In the genomic region with DNA sequence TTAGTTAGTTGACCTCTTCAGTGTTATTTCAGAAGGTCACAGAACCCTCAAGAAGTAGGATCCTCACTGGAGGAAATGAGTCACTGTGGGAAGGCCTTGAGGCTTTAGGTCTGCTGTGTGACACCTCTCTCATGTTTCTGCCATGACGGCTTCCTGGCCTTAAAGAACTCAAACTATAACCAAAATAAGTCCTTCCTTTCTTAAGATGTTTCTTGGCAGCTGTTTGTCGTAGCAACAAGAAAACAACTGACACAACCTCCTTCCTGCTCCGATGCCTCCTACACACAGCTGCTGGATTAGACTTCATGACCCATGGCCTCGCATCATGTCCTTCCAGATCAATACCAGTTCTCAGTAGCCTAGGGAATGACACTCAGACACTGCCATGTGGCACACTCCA, we compare ENCODE assay signal across 42 mouse cellular contexts. TPM values are rescaled to one million over a fixed set of nuclear protein-coding genes. Genes with fewer than 3 reads are reported as not detected.
A peak's percentile ranks its signal among the peaks of the same experiment; 100 is the strongest.
DNase-seq lines count a peak whose midpoint lies in the region; ATAC-seq and TF ChIP-seq lines count a peak whose summit lies in the region.
"Had no signal": no experiment of that assay in that cellular context is flagged by ENCODE, and none has a peak within 500 bp of the region (broad histone marks: within the 10 kb centered on the region; RNA-seq: fewer than 3 reads in every experiment).

No protein-coding gene starts in this region.

- H3K27me3 ChIP-seq in kidney, postnatal 0 days (ENCODE audit: insufficient read depth, low read length), result no peaks in the 10 kb centered on the region
- H3K27me3 ChIP-seq in kidney, embryonic 16.5 days (ENCODE audit: insufficient read depth, low read length), result no peaks in the 10 kb centered on the region
- H3K27me3 ChIP-seq: hindbrain, embryonic 13.5 days had no signal

- H3K9me3 ChIP-seq in kidney, postnatal 0 days (replicated peaks; ENCODE audit: low read length), result no peaks in the 10 kb centered on the region
- 0 out of 2 replicates have a peak, but pooled peaks cover 3% of the 10 kb centered on the region for H3K9me3 ChIP-seq in kidney, embryonic 16.5 days (ENCODE audit: low read length)
- H3K9me3 ChIP-seq: heart, embryonic 10.5 days; hindbrain, embryonic 13.5 days; liver, embryonic 13.5 days; midbrain, embryonic 12.5 days had no signal

- 58% methylated on average over 4 of the region's 4 CpGs for WGBS in kidney, postnatal 0 days
- 58% methylated on average over 4 of the region's 4 CpGs for WGBS in kidney, embryonic 16.5 days
- 63% methylated on average over 4 of the region's 4 CpGs for WGBS in macrophage (ENCODE audit: missing documents)

- H3K27ac ChIP-seq in kidney, postnatal 0 days, result no peak overlapping the region
- H3K27ac ChIP-seq in kidney, embryonic 16.5 days (ENCODE audit: low read length), result no peak overlapping the region
- H3K27ac ChIP-seq in macrophage, result peak overlapping the region; percentile 43
- H3K27ac ChIP-seq: heart, embryonic 10.5 days; hindbrain, embryonic 13.5 days; layer of hippocampus, adult 2 months; left cerebral cortex, adult 2 months; limb, embryonic 12.5 days; midbrain, embryonic 12.5 days had no signal

- H3K4me3 ChIP-seq in kidney, postnatal 0 days (replicated peaks; ENCODE audit: low read depth, low read length), result no peak overlapping the region
- no peak overlapping the region for H3K4me3 ChIP-seq in kidney, embryonic 16.5 days (ENCODE audit: low read length)
- H3K4me3 ChIP-seq in macrophage (ENCODE audit: inconsistent target), result no peak overlapping the region
- H3K4me3 ChIP-seq: erythroblast, embryonic 14.5 days; heart, embryonic 10.5 days; hindbrain, embryonic 13.5 days; layer of hippocampus, adult 2 months; left cerebral cortex, adult 2 months; limb, embryonic 12.5 days; liver, embryonic 13.5 days; megakaryocyte, embryonic 14.5 days; midbrain, embryonic 12.5 days had no signal

- no peak for TF ChIP-seq CTCF in kidney, postnatal 0 days (IDR thresholded peaks at IDR 0.05; ENCODE audit: low read depth)

- H3K4me1 ChIP-seq in kidney, postnatal 0 days (replicated peaks; ENCODE audit: insufficient read depth, low read length), result 0 out of 2 replicates have a peak, but pooled peaks cover 5% of the 10 kb centered on the region
- peaks cover 12% of the 10 kb centered on the region for H3K4me1 ChIP-seq in kidney, embryonic 16.5 days (ENCODE audit: insufficient read depth, low read length)

- H3K79me2 ChIP-seq in macrophage (ENCODE audit: inconsistent target), result no peaks in the 10 kb centered on the region

- ATAC-seq in kidney, postnatal 0 days (replicated peaks; ENCODE audit: low FRiP score, low read depth), result no peak
- no peak for ATAC-seq in kidney, embryonic 16.5 days (ENCODE audit: low FRiP score, low TSS enrichment)
- ATAC-seq: forebrain, embryonic 16.5 days; inflammation-experienced regulatory T-cells, adult 6 months; Patski had no signal

- H3K36me3 ChIP-seq in kidney, postnatal 0 days (ENCODE audit: insufficient read depth, low read length), result no peaks in the 10 kb centered on the region
- no peaks in the 10 kb centered on the region for H3K36me3 ChIP-seq in kidney, embryonic 16.5 days (ENCODE audit: insufficient read depth, low read length)
- no peaks in the 10 kb centered on the region for H3K36me3 ChIP-seq in macrophage (ENCODE audit: inconsistent target)
- H3K36me3 ChIP-seq: G1E; heart, embryonic 10.5 days; hindbrain, embryonic 13.5 days; limb, embryonic 12.5 days; liver, embryonic 13.5 days; midbrain, embryonic 12.5 days had no signal

- DNase-seq in kidney, postnatal 0 days (ENCODE audit: low spot score), result peak; percentile 64
- DNase-seq in 3T3-L1 (ENCODE audit: low read depth, low spot score) (peak; percentile 89), adipocyte (ENCODE audit: low spot score) (peak; percentile 48)
- DNase-seq in gastrocnemius, adult 18-20 months (ENCODE audit: low spot score), result no peak
- no peak for DNase-seq in adrenal gland, adult 8-10 months
- DNase-seq: B cell, adult 2 months; cerebellum, adult 11 months; cerebellum, adult 9-11 months; gastrocnemius, postnatal 14 days; heart, adult 11 months; heart, postnatal 4 days; kidney, adult 11 months; kidney, postnatal 36 days; liver, embryonic 13.5 days; lung, adult 2 months; thymus, postnatal 4 days had no signal

- no peak overlapping the region for H3K9ac ChIP-seq in kidney, postnatal 0 days (ENCODE audit: low read depth, low read length)
- no peak overlapping the region for H3K9ac ChIP-seq in kidney, embryonic 16.5 days (replicated peaks; ENCODE audit: low read length)
- H3K9ac ChIP-seq: hindbrain, embryonic 13.5 days; limb, embryonic 12.5 days; liver, embryonic 13.5 days; midbrain, embryonic 12.5 days had no signal

- no peak overlapping the region for H3K4me2 ChIP-seq in kidney, postnatal 0 days (ENCODE audit: low read length)
- H3K4me2 ChIP-seq in kidney, embryonic 16.5 days (replicated peaks; ENCODE audit: low read depth, low read length), result no peak overlapping the region
- H3K4me2 ChIP-seq: hindbrain, embryonic 13.5 days; limb, embryonic 12.5 days; liver, embryonic 13.5 days; midbrain, embryonic 12.5 days had no signal

RNA-seq across cellular contexts. Expression of gene Gm21915, which starts 58.1 kb away (rescaled TPM):
- not detected in 2 replicates for polyA plus RNA-seq in kidney, postnatal 0 days (2015; fragmentation: Nextera tagmentation; extraction: Ambion mirVana)
- not detected in 2 replicates for polyA plus RNA-seq in kidney, embryonic 16.5 days (2015; fragmentation: Nextera tagmentation; extraction: Ambion mirVana)
- not detected for total RNA-seq in macrophage (2018; cell fraction: chromatin; rRNA removed)
- not detected for total RNA-seq in macrophage (2018; cell fraction: cytosol; rRNA removed)
- total RNA-seq in macrophage (2018; cell fraction: nucleus; rRNA removed), result not detected
- polyA plus RNA-seq in macrophage (2018), result not detected in 3 replicates
- total RNA-seq in gastrocnemius, adult 18-20 months (2021), result not detected
- not detected for total RNA-seq in adrenal gland, adult 8-10 months (2022)
- total RNA-seq: gastrocnemius, postnatal 14 days; heart, postnatal 4 days; layer of hippocampus, adult 2 months; layer of hippocampus, postnatal 14 days; left cerebral cortex, adult 2 months; left cerebral cortex, postnatal 25 days; midbrain, postnatal 0 days had no signal
- polyA plus RNA-seq: embryonic facial prominence, embryonic 14.5 days; erythroblast, embryonic 14.5 days; forebrain, embryonic 11.5 days; forebrain, embryonic 16.5 days; G1E; heart, embryonic 10.5 days; heart, embryonic 16.5 days; hindbrain, embryonic 13.5 days; inflammation-experienced regulatory T-cells, adult 6 months; kidney, embryonic 14.5 days; limb, embryonic 12.5 days; liver, embryonic 13.5 days; lung, adult 2 months; midbrain, embryonic 12.5 days; midbrain, postnatal 0 days; neural tube, embryonic 14.5 days; Patski; small intestine, adult 2 months; stomach, embryonic 14.5 days; testis, adult 2 months; thymus, postnatal 0 days had no signal

Comparison
In these comparisons a context has a peak if more than half of its experiments do, and no peak if none do; other contexts are left out.
1. DNase-seq: peak in kidney, postnatal 0 days (single experiment), 3T3-L1 (single experiment) and adipocyte (single experiment); none in gastrocnemius, adult 18-20 months (single experiment) and adrenal gland, adult 8-10 months (single experiment).